Mouse (Mus musculus) olfactory bulb, adult 2 months (tissue): Measurements from ENCODE around the gene Slc8b1.

ENCODE experiments used
- CTCF ChIP-seq: fragments of 200-500 bp; IDR thresholded peaks from 2 replicates; pipeline ENCODE4 v1.5.1; 2012; ENCODE audit warnings: low read depth, mild to moderate bottlenecking, low read length, moderate library complexity; ENCODE audit not compliant: insufficient read depth
- POLR2A ChIP-seq: fragments of 200-500 bp; IDR thresholded peaks from 2 replicates; pipeline ENCODE4 v1.6.1; 2012; ENCODE audit warnings: mild to moderate bottlenecking, low read depth, low read length, moderate library complexity; ENCODE audit not compliant: insufficient read depth

DNA sequence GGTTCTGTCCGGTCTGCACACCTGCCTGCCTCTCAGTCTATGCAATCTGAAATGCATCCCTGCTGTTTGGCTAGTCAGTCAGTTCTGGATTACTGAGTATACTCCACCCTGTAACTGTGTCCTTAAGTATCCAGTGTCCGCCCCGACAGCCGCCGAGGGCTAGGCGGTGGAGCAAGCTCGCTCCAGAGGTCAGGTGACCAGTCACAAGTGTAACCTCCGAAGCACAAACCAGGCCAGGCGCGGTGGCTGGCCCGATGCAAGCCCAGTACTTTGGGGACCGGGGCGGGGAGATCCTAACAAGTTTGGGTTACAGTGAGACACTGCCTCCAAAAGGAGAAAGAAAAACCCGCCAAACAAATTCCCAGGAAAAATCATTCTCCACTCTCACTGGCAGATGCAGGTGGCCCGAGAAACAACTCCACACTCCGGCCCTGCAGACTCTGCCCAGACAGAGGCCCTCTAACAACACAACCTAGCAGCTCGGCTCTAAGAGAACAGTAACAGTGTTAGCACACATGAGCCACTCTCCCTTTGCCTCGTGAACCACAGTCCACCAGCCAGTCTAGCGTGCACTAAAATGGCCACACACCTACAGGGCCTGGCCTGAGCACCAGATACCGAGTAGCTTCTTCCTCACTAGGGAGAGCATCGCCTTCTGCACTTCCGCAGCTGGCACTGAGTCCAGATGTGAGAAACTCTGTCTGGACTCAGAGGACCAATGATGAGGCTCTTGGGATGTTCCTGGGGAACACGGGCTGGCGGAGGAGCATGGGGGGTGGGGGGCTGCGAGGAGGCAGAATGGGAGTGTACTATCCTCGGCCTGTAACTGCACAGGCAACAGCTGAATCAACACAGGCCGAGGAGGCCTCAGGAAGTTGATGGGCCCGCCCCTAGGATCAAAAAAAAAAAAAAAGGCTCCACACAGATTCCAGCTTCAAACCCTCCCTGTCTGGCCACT, 52.3 kb downstream of the Slc8b1 start:
- no peak for TF ChIP-seq POLR2A
- no peak for TF ChIP-seq CTCF
